Mouse (Mus musculus) liver, embryonic 11.5 days (tissue): ENCODE measurements around the gene Gm21987. TPM values are rescaled to one million over a fixed set of nuclear protein-coding genes. Genes with fewer than 3 reads are reported as not detected.

Experiments used
- ATAC-seq: fragments of 200-750 bp; cut with Nextera tagmentation; replicated peaks from 2 replicates; pipeline ENCODE4 v1.8.0; 2017; ENCODE audit warnings: moderate number of reproducible peaks, mild to moderate bottlenecking, moderate TSS enrichment, moderate library complexity; ENCODE audit not compliant: low FRiP score
- DNase-seq: peaks from one replicate; pipeline ENCODE4 v3.0.0-alpha.2; 2017; ENCODE audit warnings: low spot score
- H3K27ac ChIP-seq: fragments of 300-500 bp; sonication (generic); 2 replicates; pipeline ENCODE4 v1.5.1; 2014; ENCODE audit warnings: mild to moderate bottlenecking, low read depth, low read length, control low read depth
- H3K27me3 ChIP-seq: fragments of 300-500 bp; sonication (generic); replicated peaks from 2 replicates; pipeline ENCODE4 v1.6.1; 2014; ENCODE audit warnings: low read length, mixed read lengths; ENCODE audit not compliant: control insufficient read depth, insufficient read depth
- H3K36me3 ChIP-seq: fragments of 300-500 bp; sonication (generic); 2 replicates; pipeline ENCODE4 v1.6.1; 2014; ENCODE audit warnings: mild to moderate bottlenecking, low read length, moderate library complexity, mixed read lengths; ENCODE audit not compliant: control insufficient read depth, insufficient read depth
- H3K4me1 ChIP-seq: fragments of 300-500 bp; sonication (generic); replicated peaks from 2 replicates; pipeline ENCODE4 v1.6.1; 2014; ENCODE audit warnings: low read length, mixed read lengths; ENCODE audit not compliant: control insufficient read depth, insufficient read depth
- H3K4me2 ChIP-seq: fragments of 300-500 bp; sonication (generic); 2 replicates; pipeline ENCODE4 v1.6.1; 2014; ENCODE audit warnings: mild to moderate bottlenecking, control low read depth, moderate library complexity
- H3K4me3 ChIP-seq: fragments of 300-500 bp; sonication (generic); 2 replicates; pipeline ENCODE4 v1.5.1; 2014; ENCODE audit warnings: low read depth, low read length, control low read depth
- H3K9ac ChIP-seq: fragments of 300-500 bp; sonication (generic); 2 replicates; pipeline ENCODE4 v1.6.1; 2014; ENCODE audit warnings: low read depth, low read length, control low read depth
- H3K9me3 ChIP-seq: fragments of 300-500 bp; sonication (generic); 2 replicates; pipeline ENCODE4 v1.6.1; 2016; ENCODE audit warnings: low read length, inconsistent platforms, mixed read lengths; ENCODE audit not compliant: control insufficient read depth
- WGBS: fragments of 180-500 bp; shearing (Covaris S2); extraction: QIAGEN DNeasy Blood & Tissue Kit; methylation state at CpG from one replicate; pipeline ENCODE4 v1.1.7; 2014; 5-methylcytosine and 5-hydroxymethylcytosine counted together
- polyA plus RNA-seq: library from polyadenylated mRNA; unstranded; fragments of >200 nt; fragmentation: Nextera tagmentation; extraction: Ambion mirVana; gene quantifications from 2 replicates; pipeline ENCODE4 v1.2.1, GENCODE M21; 2014

Gm21987 gene
- polyA plus RNA-seq, 1 experiment from 2014 or later: not detected

DNA sequence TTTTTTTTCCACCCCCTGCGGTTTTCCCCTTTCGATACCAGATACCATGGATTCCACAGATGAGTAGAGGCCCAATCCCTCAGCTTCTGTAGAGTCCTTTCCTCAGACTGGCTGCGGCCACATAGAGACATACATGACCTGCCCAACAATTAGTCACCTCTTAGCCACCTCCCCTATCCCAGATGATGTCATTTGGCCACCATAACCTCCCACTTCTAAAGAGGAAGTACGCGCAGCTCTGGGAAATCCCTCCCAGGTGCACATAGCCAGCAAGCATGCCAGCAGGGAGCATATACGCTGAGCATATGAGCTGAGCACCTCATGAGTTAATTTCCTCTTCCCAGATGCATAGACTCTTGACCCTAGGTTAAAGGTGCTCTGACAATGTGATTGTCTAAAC, 59.9 kb downstream of the Gm21987 start:
- WGBS: 81% methylated on average over 6 of the region's 6 CpGs
- Histone ChIP-seq H3K4me3 (no peak overlapping the region), H3K4me1 (peaks cover 15% of the 10 kb centered on the region), H3K9ac (no peak overlapping the region), H3K27ac (no peak overlapping the region), H3K9me3 (no peaks in the 10 kb centered on the region), H3K36me3 (no peaks in the 10 kb centered on the region), H3K4me2 (no peak overlapping the region), H3K27me3 (no peaks in the 10 kb centered on the region)
- DNase-seq: no peak
- 0 out of 2 replicates have a peak, but pooled peaks have one; percentile 34 for ATAC-seq

DNA sequence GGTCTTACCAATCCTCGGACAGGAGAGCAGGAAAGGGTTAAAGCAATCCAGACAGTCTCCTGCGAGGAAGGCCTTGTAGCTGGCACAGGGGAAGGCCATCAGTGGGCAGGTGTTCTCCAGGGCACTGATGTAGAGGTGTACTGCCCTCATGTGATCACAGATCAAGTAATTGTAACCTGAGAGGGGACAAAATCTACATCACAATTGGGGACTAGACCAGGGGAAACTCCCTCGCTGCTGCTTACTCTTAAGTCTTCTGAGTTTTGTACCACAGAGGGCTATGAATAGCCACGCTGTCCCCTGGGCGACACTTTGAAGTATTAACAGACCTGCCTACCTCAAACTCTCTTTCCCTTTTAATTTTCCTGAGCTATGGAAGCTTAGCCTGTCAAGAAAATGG, 60.7 kb downstream of the Gm21987 start:
- WGBS: 50% methylated on average over 5 of the region's 5 CpGs
- DNase-seq (no peak), ATAC-seq (no peak)
- Histone ChIP-seq H3K27ac (no peak overlapping the region), H3K27me3 (no peaks in the 10 kb centered on the region), H3K9me3 (no peaks in the 10 kb centered on the region), H3K4me2 (no peak overlapping the region), H3K36me3 (no peaks in the 10 kb centered on the region), H3K4me1 (peaks cover 15% of the 10 kb centered on the region), H3K4me3 (no peak overlapping the region), H3K9ac (no peak overlapping the region)

DNA sequence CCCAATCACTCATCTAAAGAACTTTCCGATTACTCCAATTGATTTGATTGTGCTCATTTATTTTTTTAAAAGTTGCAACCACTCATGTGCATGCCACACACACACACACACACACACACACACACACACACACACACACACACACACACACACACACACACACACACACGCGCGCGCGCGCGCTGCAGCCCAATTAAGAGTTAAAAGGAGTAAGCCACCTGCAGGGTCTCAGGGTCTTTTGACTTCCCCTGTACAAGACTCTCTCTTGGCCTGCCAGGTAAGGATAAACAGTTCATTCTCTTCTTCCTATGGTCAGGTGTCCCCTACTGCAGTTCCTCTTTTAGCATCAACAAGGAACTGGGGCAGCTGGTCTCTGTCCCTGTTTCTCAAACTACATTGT, 61.6 kb downstream of the Gm21987 start:
- ATAC-seq: no peak
- 90% methylated on average over 8 of the region's 8 CpGs for whole genome bisulfite sequencing
- Histone ChIP-seq H3K27ac (no peak overlapping the region), H3K36me3 (no peaks in the 10 kb centered on the region), H3K9ac (no peak overlapping the region), H3K9me3 (no peaks in the 10 kb centered on the region), H3K4me1 (peaks cover 15% of the 10 kb centered on the region), H3K27me3 (no peaks in the 10 kb centered on the region), H3K4me3 (no peak overlapping the region), H3K4me2 (no peak overlapping the region)
- DNase-seq: no peak

Other genes starting within 250 kb of the Gm21987 start
- 1.8 and 2.0 TPM in 2 replicates for gene Nr1i2, start 52.2 kb upstream of the Gm21987 start, polyA plus RNA-seq
- gene Maats1, start 4.9 kb upstream of the Gm21987 start, polyA plus RNA-seq: 0.05 TPM in 1 of 2 replicates, not detected in the other
- gene Cox17, start within 50 bp of the Gm21987 start, polyA plus RNA-seq: 441 and 497 TPM in 2 replicates
- gene Popdc2, start 15.2 kb downstream of the Gm21987 start, polyA plus RNA-seq: 14.8 and 15.8 TPM in 2 replicates
- 0.79 and 1.4 TPM in 2 replicates for gene Pla1a, start 86.1 kb downstream of the Gm21987 start, polyA plus RNA-seq
- gene Adprh, start 105.7 kb downstream of the Gm21987 start, polyA plus RNA-seq: 92.0 and 92.1 TPM in 2 replicates
- 0.14 and 0.23 TPM in 2 replicates for gene Cd80, start 108.5 kb downstream of the Gm21987 start, polyA plus RNA-seq
- 25.1 and 28.1 TPM in 2 replicates for gene Timmdc1, start 175.6 kb downstream of the Gm21987 start, polyA plus RNA-seq
- 31.0 and 34.1 TPM in 2 replicates for gene Poglut1, start 203.2 kb downstream of the Gm21987 start, polyA plus RNA-seq
- gene Tmem39a, start 211.7 kb downstream of the Gm21987 start, polyA plus RNA-seq: 88.7 and 89.3 TPM in 2 replicates